Mouse (Mus musculus) CD4-positive, CD25-positive, alpha-beta regulatory T cell, adult 2 months (primary cell): Measurements from ENCODE around the gene Tet3.

Experiments used
- DNase-seq: peaks from one replicate; pipeline ENCODE4 v3.0.0-alpha.2; 2012; ENCODE audit warnings: low read depth, low spot score

The Tet3 gene

DNA sequence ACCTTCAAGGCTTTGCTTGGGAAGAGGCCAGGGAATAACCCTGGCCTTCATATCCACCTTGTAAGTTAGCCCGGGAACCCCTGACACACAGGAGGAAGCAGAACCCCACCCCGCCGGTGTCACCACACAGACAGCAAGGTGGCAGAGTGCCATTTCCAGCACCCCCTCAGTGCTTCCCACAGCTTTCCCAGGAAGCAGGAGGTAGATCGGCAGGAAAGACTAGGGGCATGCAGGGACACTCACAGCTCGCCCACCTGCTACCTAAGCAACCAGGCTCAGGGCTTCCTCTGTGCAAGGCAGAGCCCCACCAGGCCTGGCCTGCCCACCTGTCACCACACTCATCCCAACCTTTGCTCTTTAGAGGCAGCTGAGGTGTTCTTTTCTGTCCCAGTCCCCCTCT lies 19.1 kb downstream of the Tet3 start:
- no peak for DNase-seq

DNA sequence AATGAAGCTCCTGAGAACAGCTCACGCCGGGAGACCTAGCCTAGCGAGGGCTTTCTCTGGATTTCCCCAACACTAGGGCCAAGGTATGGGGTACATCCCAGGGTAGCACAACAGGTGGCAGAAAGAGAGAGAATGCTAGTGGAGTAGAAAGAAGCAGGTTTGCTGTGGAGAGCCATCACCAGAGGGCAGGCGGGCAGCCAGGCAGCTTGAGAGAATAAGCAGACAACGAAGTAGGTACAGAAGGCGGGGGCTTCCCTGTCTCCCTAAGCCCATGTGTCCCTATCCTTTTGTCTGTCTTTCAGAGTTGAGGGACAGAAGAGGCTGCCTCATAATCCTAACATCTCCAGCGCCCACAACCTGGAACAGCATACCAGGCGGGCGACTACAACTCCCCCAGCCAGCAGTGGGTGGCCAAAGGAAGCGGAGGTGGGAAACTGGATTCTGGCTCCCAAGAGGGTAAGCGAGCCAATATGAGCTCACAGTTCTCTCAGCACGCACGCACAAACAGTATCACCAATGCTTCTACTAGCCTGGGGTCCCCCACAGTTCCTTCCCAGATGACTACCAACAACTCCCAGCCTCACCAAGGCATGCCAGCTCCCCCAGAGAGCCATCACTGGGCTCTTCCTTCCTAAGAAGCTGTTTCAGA lies 19.6 kb downstream of the Tet3 start:
- DNase-seq = no peak

DNA sequence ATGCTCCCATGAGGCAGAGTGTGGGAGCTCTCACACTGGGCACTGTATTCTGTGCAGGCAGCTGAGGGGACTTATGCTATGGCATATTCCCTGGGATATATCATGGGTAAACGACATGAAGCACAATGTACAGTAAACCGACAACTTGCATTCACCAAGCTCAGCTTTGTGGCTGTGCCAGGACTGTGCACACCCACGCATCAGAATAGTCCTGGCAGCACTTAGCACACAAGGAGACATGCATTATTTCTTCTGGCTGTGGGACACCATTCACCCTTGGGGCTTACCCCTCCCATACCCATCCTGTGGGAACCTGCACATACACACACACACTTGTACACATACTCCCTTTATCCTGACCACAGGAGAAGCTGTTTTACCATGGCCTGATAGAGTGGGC lies 20.3 kb downstream of the Tet3 start:
- no peak for DNase-seq

DNA sequence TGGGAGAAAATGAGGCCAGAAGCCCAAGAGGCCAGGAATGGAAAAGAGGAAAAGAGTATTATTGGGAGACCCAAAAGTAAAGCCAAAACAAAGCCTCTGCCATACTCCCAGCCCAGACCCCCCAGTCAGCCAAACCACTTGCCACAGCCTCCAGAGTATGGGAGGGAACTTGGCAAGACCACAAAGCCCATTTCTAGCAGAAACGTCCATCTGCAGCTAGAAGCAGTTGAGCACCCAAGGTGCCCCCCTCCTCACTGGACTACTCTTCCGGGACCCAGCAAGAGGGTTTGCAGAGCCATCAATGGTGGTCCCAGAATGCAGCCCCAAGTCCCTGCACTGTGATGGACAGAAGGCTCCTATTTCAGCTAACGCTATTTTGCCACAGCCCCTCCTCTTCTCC lies 21.1 kb downstream of the Tet3 start:
- DNase-seq = no peak

DNA sequence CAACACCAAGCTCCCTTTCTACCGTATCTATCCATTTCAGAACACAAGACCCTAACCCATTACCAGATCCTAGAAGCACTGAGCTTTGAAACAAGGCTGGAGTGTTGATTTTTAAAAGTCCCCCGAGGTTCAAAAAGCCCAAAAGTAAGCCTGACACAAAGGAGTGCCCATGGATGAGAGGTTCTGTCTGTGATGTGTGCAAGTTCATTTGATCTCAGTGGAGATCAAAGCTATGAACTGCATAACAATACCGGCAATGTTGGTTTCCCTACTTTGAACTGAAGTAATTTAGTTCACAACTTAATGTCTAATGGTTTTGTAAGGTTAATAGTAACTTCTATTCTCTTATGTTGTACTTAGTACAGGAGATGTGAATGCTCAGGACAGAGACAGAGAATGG lies 21.7 kb downstream of the Tet3 start:
- peak; percentile 60 for DNase-seq

DNA sequence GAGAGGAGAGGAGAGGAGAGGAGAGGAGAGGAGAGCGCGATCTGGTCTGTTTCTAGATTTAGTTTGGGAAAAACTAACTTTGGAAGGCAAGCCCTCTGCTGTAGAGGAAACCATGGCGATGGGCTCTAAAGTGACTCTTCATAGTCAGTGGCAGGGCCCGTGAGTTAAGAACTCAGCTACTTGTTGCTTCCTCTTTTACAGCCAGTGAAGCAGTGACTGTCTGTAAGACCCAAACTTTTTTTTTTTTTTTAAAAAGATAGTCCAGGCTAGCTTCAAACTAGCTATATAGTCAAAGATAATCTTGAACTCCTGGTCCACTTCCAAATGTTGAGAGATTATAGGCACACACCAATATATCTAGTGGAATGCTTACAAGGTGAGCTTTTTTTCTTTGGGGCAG lies 22.3 kb downstream of the Tet3 start:
- no peak for DNase-seq

DNA sequence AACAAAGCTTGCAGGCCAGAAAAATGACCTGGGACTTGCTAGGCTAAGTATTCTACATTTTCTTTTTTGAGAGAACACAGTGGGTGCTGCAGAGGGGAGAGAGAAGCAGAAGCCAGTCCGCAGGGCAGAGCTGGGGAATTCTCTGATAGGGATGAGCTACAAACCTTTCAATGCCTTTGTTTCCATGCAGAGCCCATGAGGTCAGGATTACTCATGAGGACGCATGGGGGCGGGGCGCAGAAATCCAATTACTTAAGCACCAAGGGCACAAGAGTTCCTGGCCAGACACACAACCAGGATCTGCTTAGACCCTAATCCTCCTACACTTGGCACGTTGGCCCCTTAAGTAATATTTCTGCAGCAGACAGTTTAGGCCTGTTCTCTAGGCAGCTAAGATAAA lies 23.7 kb downstream of the Tet3 start:
- no peak for DNase-seq

DNA sequence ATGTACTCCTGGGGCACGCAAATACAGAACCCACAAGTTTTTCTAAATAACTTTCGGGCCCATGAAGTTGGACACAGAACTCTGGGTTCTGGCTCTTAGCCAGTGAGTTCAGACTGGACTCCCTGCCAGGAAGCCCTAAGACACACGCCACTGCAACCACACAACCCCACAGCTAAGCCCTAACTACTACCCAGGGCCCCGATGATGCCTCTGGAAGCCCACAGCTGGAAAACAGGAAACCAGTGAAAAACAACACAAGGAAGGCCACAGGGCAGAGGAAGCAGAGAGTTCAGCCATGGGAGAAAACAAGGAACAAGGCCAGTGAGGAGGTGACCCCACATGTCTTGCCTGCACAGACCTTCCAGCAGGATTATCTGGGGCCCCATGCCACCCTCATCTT lies 25.3 kb downstream of the Tet3 start:
- no peak for DNase-seq

DNA sequence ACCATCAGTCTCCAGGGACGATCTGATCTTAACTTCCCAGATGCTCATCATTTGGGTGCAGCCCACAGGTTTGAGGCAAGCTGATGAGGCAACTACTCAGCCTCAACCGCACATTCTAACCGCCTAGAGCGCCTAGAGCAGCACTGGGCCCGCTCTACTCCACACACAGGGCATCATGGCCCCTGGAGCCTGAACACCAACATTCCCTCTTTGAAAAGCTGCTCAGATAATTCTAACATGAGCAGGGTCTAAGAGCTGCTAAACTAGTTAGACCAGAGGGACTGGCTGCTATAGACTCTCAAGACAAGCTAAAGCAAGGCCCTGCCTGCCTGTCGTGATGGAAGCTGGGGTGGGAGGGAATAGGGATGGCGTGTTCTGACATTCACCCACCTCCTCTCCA lies 25.9 kb downstream of the Tet3 start:
- DNase-seq = no peak

DNA sequence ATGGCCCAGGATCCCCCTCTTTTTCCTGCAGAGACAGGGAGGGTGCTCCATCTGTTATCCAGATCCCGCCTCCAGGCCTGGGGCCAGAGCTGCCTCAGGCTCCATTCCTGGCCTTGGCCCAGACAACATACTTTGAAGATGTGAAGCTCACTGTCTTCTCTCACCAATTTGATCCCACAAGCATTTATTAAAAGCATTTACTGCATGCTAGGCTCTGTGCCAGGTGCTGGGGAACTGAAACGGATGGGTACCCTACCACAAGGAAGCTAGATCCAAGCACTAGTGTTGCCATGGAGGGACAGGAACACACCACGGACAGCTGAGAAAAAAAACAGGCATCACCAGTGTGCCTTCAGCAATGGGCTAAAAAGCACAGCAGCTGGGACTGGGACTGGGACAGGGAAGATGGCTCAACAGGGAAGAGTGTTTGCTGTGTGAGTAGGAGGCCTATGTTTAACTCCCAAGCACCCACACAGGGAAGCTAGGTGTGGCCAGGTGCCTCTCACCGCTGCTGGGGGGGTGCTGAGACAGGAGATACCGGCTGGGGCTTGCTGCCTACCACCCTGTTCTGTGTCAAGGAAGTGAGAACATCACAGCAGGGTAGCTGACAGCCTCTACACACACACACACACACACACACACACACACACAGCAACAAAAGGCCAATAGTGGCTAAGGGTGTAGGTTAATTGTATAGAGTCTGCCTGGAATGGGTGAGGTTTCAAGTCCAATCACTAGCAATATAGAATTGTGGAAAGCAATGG lies 30.7 kb downstream of the Tet3 start:
- DNase-seq = peak; percentile 57

DNA sequence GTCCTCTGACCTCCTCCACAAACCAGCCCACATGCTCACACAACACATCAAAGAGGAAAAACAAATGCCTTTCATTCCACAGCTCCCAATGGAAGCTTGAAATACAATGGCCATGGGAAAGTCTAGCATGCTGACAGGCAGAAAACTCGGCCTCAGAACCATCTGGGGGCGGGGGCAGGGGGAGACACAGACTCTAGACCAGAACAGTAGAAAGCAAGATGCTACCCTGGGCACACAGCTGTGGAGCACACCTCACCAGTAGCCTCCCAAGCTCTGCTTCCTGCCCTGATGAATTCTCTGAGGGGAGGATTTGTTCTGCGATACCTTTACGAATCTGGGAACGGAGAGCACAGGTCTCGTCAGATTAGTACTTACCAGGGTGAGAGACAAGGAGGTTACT lies 31.4 kb downstream of the Tet3 start:
- DNase-seq = no peak

DNA sequence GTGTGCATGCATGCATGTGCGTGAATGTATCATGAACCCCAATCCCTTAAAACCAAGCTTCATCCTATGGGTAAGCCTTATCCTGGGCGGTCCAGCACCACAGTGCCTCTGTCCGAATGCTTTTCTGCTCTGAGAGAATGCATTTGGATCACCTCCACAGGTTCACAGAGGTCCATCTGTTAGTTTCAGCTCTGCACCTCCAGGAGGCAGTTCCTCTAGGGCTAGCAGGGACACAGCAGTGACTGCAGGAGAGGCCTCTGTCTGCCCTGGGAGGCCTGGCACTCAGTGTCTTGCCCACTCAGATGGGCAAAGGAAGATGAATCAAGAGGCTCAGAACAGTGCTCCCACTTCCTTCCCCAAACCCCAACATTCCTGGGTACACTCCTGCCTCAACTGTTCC lies 32.3 kb downstream of the Tet3 start:
- DNase-seq = no peak

DNA sequence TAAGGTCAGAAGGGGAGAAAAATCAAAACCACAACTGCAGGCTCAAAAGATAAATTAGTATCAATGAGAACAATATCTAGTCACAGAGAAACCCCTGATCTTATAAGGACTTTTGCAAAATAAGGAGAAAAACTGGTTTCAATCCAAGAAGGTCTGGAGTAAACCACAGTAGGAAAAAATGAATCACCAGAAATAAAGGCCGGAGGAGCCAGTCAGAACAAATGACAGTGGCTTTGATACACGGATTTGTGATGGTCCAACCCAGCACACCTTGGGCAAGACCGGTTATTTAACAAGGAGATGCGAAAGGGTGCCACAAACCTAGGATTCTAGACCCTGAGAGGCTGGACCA lies 34.9 kb downstream of the Tet3 start:
- no peak for DNase-seq

DNA sequence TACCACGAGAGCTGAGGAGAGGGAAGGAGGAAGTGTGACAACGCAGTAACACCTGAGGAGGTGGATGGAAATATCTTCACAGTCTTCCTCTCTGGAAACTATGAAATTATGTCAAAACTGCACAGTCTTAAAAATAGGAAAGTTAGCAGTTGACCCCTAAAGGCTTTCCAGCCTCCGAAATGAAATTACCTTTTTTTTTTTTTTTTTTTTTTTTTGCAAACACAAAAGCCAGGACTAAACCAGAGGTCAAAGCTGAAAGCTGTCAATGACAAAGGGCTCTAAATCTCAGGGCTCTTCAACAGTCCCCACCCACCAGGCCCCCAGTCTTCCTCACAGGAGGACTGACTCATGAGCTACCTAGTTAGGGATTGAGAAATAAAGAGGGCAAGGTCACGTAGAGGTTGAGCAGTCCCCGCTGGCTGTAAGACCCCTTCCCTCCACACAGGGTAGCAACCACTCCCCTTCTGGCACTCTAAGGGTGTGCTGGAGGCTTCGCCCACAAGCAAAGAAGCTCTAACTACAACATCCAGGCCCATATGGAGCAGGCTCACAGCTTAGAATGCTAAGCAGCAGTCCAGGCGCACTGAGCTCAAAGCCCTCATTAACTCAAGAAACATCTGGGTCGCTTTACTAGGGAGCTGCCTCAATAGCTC lies 35.4 kb downstream of the Tet3 start:
- DNase-seq = no peak

DNA sequence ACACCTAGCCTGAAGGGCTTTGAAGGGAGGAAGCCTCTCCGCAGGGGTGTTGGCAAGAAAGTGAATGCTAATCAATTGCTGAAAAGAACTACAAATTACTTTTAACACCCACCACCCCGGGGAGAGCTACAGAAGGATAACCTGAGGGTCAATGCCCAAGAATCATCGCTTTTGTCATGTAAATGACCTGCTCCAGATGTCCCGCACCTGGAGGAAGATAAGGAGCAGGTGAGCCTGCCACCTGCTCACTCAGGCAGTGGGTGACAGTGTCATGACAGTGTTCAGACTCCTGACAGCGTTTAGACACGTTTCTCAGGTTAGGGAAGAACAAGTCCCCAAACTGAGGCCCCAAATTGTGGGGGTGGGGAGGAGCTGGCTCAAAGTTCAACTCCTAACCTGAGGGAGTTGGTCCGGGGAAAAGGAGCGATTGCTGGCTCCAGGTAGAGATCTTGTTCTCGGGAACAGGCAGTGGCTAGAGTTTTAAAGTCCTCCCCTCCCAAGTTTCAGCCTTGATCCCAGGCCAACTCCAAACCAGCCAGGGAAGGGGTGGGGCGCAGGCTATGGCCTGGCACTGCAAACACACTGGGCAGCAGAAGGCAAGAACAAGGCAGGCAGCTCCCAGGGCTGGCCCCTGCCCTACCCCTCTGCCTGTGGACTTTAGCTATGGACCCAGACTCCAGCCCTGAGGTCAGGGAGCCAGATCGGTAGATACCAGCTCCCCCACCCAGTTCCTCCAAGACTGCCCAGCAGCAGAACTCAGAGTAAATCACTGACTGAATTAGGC lies 36.8 kb downstream of the Tet3 start:
- DNase-seq = no peak

DNA sequence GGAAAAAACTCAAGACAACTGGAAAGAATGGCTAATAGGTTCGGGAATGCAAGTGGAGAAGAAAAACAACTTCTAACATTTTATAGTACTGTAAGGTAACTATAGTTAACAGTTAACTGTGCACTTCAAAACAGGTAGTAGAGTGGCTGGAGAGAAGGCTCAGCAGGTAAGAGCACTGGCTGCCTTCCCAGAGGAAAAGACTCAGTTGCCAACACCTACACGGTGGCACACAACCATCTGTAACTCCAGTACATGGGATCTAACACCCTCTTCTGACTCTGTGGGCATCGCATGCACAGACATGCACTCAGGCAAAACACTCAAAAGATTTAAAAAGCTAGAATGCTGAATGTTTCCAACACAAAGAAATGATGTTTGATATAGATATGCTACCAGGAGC lies 39.4 kb downstream of the Tet3 start:
- DNase-seq = no peak

DNA sequence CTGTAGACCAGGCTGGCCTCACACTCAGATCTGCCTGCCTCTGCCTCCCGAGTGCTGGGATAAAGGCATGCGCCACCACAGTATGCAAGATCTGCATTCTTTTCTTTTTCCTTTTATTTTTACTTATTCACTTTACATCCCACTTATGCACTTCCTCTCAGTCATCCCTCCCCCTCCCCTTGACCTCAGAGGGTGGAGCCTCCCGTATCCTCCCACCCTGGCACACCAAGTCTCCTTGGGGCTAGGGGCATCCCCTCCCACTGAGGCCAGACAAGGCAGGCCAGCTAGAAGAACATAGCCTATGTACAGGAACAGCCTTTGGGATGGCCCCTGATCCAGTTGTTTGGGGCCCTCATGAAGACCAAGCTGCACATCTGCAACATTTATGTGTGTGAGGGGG lies 41.4 kb downstream of the Tet3 start:
- DNase-seq = peak; percentile 60

DNA sequence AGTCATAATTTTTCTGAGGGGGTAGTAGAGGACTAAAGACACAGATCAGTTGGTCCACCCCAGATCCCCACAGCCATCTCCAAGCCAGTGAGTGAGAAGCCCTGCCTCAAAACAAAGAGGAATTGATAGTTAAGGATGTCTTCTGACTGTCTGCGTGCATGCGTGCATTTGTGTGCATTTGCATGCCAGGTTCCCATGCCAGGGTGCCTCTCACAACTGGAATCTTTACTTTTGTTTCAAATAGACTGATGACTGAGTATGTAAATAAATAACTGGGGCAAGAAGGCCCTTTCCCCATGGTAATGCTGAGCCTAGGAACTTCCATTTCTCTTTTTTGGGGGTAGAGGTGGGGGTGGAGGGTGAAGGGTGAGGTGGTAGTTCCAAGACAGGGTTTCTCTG lies 41.8 kb downstream of the Tet3 start:
- no peak for DNase-seq

DNA sequence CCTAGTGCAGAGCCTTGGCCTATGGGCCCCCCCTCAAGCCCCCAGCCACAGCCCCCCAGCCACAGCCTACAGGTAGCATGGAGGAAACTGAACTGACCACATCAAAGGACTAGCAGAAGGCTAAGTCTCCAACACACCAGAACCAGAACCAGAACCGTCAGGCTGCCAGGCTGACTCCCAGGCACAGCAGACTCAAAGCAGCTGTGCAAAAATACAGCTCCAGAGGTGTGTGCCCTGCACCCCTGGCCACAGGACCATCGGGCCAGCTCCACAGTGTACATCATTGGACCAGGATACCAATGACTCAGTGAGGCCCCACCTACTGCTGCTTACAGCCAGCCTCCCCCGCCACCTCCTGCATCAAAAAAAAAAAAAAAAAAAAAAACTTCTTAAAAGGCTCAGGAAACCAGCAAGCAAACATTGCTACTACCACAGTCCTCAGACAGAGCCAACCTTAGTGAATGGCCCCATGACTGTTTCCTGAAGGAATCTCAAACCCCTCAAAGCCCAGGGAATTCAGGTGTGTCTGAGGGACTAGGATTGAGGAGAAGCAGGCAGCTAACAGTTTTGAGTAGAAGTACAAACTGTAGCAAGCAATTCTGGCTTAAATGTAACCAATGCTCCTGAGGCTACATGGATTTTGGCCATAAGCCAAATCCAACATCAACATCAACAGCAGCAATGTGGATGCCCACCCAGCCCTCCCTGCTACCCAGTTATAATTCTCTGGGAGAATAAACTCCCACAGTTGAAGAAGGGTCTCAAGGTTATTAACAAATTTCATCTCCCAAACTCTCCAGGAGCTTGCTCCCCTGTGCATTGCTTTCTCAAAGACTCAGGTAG lies 42.4 kb downstream of the Tet3 start:
- DNase-seq = peak; percentile 80

DNA sequence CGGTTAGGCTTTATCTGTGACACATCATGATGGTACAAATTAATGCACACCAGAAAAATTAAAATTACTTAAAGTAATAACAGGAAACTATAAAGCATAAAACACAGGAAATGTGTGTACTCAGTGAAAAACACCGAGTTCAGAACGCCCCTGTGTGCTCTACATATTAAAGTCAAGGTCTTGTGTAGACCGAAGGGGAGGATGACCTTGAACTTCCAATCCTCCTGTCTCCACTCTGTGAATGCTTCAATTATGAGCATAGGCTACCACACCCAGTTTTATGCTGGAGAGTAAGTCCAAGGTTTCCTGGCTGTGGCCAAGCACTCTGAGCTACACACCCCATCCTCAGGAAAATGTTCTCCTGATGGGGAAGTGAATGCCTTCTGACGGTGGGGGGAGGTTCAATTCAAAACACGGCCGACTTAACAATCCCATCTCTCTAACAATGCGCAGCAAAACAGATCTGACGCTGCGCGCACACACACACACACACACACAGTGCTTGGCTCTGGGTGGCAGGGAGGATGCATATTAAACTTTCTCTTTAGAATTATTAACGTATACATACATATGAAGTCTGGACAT lies 43.4 kb downstream of the Tet3 start:
- peak; percentile 76 for DNase-seq
